Mouse (Mus musculus) Muller cell, postnatal 12 days (primary cell): ENCODE results near the gene Casc1.

Source experiments
- DNase-seq: peaks from one replicate; pipeline ENCODE4 v3.0.0-alpha.2; 2015; ENCODE audit errors: inconsistent ontology term

Gene Casc1

GRCm38 (mm10) chr6:145202432-145203125 is 8.2 kb downstream of the Casc1 start:
- DNase-seq = peak; percentile 5

GRCm38 (mm10) chr6:145197949-145198686 is 12.7 kb downstream of the Casc1 start:
- no peak for DNase-seq

- DNase-seq = no peak
These were observed 17.4 kb downstream of the Casc1 start for GRCm38 (mm10) chr6:145193446-145193845.

- DNase-seq = no peak
These were observed 17.8 kb downstream of the Casc1 start for GRCm38 (mm10) chr6:145193038-145193437.

GRCm38 (mm10) chr6:145187093-145188088 is 23.4 kb downstream of the Casc1 start:
- peak; percentile 30 for DNase-seq

GRCm38 (mm10) chr6:145186096-145186495 is 24.7 kb downstream of the Casc1 start:
- no peak for DNase-seq

- no peak for DNase-seq
These were observed 28.8 kb downstream of the Casc1 start for GRCm38 (mm10) chr6:145182044-145182443.

GRCm38 (mm10) chr6:145179665-145180064 is 31.1 kb downstream of the Casc1 start:
- DNase-seq = no peak

- DNase-seq = no peak
These were observed 34.3 kb downstream of the Casc1 start for GRCm38 (mm10) chr6:145176474-145176873.

GRCm38 (mm10) chr6:145175571-145175981 is 35.2 kb downstream of the Casc1 start:
- DNase-seq = peak; percentile 10

- peak; percentile 39 for DNase-seq
These were observed 37.0 kb downstream of the Casc1 start for GRCm38 (mm10) chr6:145173781-145174191.

- DNase-seq = no peak
These were observed 38.8 kb downstream of the Casc1 start for GRCm38 (mm10) chr6:145171892-145172606.

GRCm38 (mm10) chr6:145160581-145160980 is 50.2 kb downstream of the Casc1 start:
- no peak for DNase-seq

GRCm38 (mm10) chr6:145158619-145159018 is 52.2 kb downstream of the Casc1 start:
- no peak for DNase-seq

GRCm38 (mm10) chr6:145149054-145149453 is 61.8 kb downstream of the Casc1 start:
- DNase-seq = no peak

GRCm38 (mm10) chr6:145147716-145148115 is 63.1 kb downstream of the Casc1 start:
- no peak for DNase-seq

GRCm38 (mm10) chr6:145145173-145145572 is 65.6 kb downstream of the Casc1 start:
- DNase-seq = no peak

- DNase-seq = no peak
These were observed 69.0 kb downstream of the Casc1 start for GRCm38 (mm10) chr6:145141827-145142226.

- no peak for DNase-seq
These were observed 70.1 kb downstream of the Casc1 start for GRCm38 (mm10) chr6:145140706-145141105.

GRCm38 (mm10) chr6:145139776-145140475 is 70.9 kb downstream of the Casc1 start:
- no peak for DNase-seq

- no peak for DNase-seq
These were observed 71.6 kb downstream of the Casc1 start for GRCm38 (mm10) chr6:145139236-145139635.
